Mouse (Mus musculus) naive thymus-derived CD4-positive, alpha-beta T cell, adult 5 months (primary cell): ENCODE measurements around the gene Etv2. TPM values are rescaled to one million over a fixed set of nuclear protein-coding genes. Genes with fewer than 3 reads are reported as not detected.

Source experiments
- polyA plus RNA-seq: library from polyadenylated mRNA; unstranded; fragments of 100-300 nt; shearing (Covaris generic); gene quantifications from one replicate; pipeline ENCODE4 v1.2.1, GENCODE M21; 2017

Gene Etv2
- polyA plus RNA-seq: not detected

DNA sequence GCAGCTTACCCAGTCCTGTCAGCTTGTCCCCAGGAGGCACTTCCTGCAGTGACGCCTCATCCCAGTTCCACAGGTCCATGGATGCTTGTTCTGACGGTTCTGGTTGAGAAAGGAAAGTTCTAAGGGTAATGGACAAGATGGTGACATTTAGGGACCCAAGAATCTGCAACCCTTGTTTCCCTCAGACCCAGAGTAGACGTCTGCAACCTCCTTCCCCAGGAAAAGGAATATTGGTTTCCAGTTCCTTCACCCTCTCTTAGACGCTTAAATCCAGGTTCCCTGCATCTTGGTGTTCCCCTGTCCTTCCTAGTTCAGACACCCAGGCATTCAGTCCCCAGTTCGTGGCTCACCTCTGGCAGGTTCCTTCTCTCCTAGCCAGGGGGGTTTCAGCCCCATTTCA lies at the start of gene Etv2:
Gene Etv2 (minus strand): TSS at position 101 of the 400 bp plus-strand sequence.

DNA sequence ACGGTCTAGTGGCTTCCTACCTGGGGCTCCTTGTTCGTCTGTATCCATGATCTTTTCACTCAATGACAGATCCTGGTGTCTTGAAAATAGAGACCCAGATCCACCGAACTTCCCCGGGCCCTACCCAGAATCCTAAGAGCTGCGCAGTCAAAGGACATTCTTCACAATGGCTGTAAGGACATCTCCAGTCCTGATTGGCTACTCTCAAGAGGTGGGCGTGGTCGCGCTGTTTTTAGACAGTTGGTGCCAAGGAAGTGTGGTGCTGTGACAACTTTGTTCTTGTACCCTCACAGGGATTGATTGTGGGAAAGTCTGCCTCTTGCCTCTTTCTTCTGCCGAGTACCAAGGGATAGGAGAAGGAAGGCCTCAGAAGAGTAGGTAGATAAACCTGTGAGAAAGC lies 35.8 kb upstream of the Etv2 start, which contains the start of gene Pmis2:
Gene Pmis2 (minus strand): TSS at position 126 of the 400 bp plus-strand sequence.

DNA sequence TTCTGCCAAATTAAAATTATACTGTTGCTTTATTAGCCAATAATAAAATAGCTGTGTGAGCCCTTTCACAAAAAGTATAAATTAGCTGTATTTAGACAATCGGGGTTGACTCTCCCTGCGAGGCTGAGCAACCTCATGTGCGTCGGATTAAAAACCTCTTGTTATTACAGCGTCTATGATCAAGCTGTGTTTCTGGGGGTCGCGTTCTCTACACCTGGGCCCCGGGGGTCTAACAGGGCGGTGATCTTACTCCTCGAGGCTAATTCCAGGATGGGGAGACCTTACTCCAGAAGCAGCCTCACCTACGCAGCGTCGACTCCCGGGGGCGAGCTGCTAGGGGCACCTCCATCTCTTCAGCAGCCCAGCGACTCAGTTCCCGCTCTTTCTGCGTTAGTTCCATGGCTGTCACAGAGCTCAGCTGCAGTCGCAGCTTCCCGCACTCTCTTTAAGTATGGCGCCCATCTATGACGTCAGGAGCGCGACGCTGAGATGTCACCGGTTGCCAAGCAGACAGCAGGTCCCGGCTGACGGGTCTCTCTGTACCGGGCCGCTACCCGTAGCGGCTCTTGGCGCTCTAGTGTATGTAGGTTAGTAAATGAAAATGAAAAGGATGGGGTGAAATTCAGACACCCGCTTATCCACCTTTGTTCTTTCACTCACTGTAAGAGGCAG lies 29.0 kb upstream of the Etv2 start, which contains the start of gene Haus5:
Gene Haus5 (minus strand): TSS at position 466 of the 672 bp plus-strand sequence.

GRCm38 (mm10) chr7:30649591-30650540 lies 14.2 kb upstream of the Etv2 start, which contains the start of gene Rbm42:
Rbm42 (minus strand) TSS chr7:30650317.

DNA sequence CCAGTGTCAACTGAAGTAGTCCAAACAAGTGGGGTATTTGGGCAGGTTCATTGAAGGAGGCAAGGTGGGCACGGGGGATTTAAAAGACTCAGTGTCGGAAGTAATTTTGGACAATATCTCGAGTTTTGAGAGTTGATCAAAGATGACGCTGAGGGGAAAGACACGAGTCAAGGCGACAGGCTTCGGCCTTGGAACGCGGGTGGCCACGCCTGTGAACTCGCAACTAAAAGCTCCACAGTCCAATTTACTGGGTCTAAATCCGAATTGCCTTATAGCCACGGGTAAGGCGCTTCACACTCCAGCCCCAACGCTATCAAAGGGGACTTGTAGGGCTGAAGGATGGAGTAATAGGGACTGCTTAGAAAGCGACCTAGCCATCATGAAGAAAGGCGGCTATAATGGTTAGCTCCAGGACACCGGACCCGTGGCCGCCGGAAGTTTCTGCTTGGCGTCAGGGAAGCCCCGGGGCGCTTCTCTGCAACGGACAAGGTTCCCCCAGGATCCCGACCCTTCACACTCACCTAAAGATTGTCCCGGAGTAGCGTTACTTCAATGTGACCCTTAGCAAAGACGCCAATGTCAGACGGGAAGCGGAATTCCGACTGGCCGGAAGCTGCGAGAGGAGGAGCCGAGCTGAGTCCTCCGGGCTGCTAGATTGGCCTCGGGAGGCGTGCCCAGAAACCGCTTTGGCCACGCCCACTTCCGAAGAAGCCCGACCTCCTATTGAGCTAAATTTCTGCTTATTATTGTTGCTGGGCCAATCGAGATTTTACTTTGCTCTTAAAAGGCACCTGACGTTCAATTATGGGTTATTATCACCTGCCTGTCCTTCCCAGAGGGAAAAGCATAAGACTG lies 9.9 kb downstream of the Etv2 start, which contains the start of gene Cox6b1:
Gene Cox6b1 (minus strand): TSS at position 622 of the 855 bp plus-strand sequence.

GRCm38 (mm10) chr7:30612654-30613402 lies 22.8 kb downstream of the Etv2 start, which contains the start of gene Upk1a:
Upk1a (minus strand) TSS chr7:30612847.

DNA sequence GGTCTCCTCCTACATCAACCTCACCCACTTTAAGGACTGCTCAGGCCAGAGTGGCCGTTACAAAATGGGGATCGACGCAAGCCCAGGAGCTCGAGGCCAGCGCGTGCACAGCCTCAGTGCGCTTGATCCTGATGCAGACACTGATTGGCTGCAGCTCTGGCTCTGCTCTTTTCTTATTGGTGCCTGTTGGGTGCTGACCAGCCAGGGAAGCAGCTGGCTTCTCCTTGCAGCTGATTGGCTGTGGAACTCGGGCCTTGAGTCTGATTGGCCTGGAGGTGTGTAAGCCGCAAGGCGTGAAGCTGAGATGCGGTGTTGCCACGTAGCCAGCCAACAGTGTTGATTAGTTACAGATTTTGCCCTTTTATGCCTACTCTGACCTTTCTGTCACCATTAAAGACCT lies 36.9 kb downstream of the Etv2 start, which contains the start of gene Zbtb32:
Gene Zbtb32 (minus strand): TSS at position 124 of the 400 bp plus-strand sequence.

GRCm38 (mm10) chr7:30588676-30589434 lies 46.8 kb downstream of the Etv2 start, which contains the start of gene Kmt2b:
Kmt2b (minus strand) TSS chr7:30588726.

Other genes with a start within 250 kb of the Etv2 start
- not detected for gene Tyrobp, start 222.1 kb downstream of the Etv2 start, polyA plus RNA-seq
- gene Hcst, start 216.0 kb downstream of the Etv2 start, polyA plus RNA-seq: 367 TPM
- 181 TPM for gene Nfkbid, start 214.1 kb downstream of the Etv2 start, polyA plus RNA-seq
- gene Aplp1, start 190.3 kb downstream of the Etv2 start, polyA plus RNA-seq: 3.6 TPM
- not detected for gene Kirrel2, start 178.2 kb downstream of the Etv2 start, polyA plus RNA-seq
- gene Nphs1, start 177.5 kb downstream of the Etv2 start, polyA plus RNA-seq: not detected
- gene Prodh2, start 142.2 kb downstream of the Etv2 start, polyA plus RNA-seq: not detected
- 1.2 TPM for gene Arhgap33, start 100.8 kb downstream of the Etv2 start, polyA plus RNA-seq
- 5.3 TPM for gene Hspb6, start 83.7 kb downstream of the Etv2 start, polyA plus RNA-seq
- gene Proser3, start 83.6 kb downstream of the Etv2 start, polyA plus RNA-seq: 4.3 TPM
- 53.4 TPM for gene Lin37, start 76.0 kb downstream of the Etv2 start, polyA plus RNA-seq
- gene U2af1l4, start 72.6 kb downstream of the Etv2 start, polyA plus RNA-seq: 85.7 TPM
- 68.6 TPM for gene Gm49396, start 72.5 kb downstream of the Etv2 start, polyA plus RNA-seq
- 168 TPM for gene Psenen, start 72.2 kb downstream of the Etv2 start, polyA plus RNA-seq
- 38.1 TPM for gene Igflr1, start 70.4 kb downstream of the Etv2 start, polyA plus RNA-seq
- 16.1 TPM for gene Kmt2b, start 47.1 kb downstream of the Etv2 start, polyA plus RNA-seq
- gene Zbtb32, start 36.9 kb downstream of the Etv2 start, polyA plus RNA-seq: 1.1 TPM
- gene Upk1a, start 23.0 kb downstream of the Etv2 start, polyA plus RNA-seq: 0.49 TPM
- 305 TPM for gene Cox6b1, start 9.7 kb downstream of the Etv2 start, polyA plus RNA-seq
- 214 TPM for gene Rbm42, start 14.5 kb upstream of the Etv2 start, polyA plus RNA-seq
- gene Haus5, start 29.1 kb upstream of the Etv2 start, polyA plus RNA-seq: 42.8 TPM
- not detected for gene Pmis2, start 35.8 kb upstream of the Etv2 start, polyA plus RNA-seq
- gene 2200002J24Rik, start 63.1 kb upstream of the Etv2 start, polyA plus RNA-seq: not detected
- gene Atp4a, start 76.4 kb upstream of the Etv2 start, polyA plus RNA-seq: not detected
- gene Tmem147, start 93.7 kb upstream of the Etv2 start, polyA plus RNA-seq: 70.8 TPM
- 1.4 TPM for gene Gapdhs, start 107.8 kb upstream of the Etv2 start, polyA plus RNA-seq
- gene Sbsn, start 115.6 kb upstream of the Etv2 start, polyA plus RNA-seq: 1.0 TPM
- gene Dmkn, start 127.9 kb upstream of the Etv2 start, polyA plus RNA-seq: not detected
- gene Krtdap, start 152.0 kb upstream of the Etv2 start, polyA plus RNA-seq: not detected
- not detected for gene Ffar2, start 187.9 kb upstream of the Etv2 start, polyA plus RNA-seq
- gene Ffar3, start 220.3 kb upstream of the Etv2 start, polyA plus RNA-seq: not detected
- not detected for gene Ffar1, start 225.7 kb upstream of the Etv2 start, polyA plus RNA-seq
- not detected for gene Cd22, start 244.5 kb upstream of the Etv2 start, polyA plus RNA-seq